Mouse (Mus musculus): ENCODE results near the gene Zfp82. TPM values are rescaled to one million over a fixed set of nuclear protein-coding genes. Genes with fewer than 3 reads are reported as not detected.

The Zfp82 gene
- polyA plus RNA-seq, 1 experiment from 2014 or later, result 8.2 TPM

DNA sequence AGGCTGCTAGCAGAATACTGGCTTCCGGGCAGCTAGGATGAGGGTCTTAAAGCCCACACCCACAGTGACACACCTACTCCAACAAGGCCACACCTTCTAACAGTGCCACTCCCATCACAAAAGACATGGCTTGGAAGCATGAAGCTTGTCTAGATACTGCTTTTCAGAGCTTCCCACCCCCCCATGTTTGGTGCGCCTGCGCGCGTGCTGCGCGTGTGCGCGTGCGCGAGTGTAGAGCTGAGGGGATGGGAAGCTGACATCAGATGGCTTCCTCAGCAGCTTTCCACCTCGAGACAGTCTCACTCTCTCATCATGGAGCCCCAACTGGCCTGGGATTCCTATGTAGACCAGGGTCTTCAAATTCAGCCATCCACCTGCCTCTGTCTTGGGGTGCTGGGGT, 38.4 kb downstream of the Zfp82 start:
- no peak overlapping the region for H3K9ac ChIP-seq
- WGBS, result 92% methylated on average over 12 of the region's 12 CpGs
- no peak for ATAC-seq (ENCODE audit: insufficient number of reproducible peaks, low FRiP score, low TSS enrichment, low read depth)
- no peak overlapping the region for H3K4me2 ChIP-seq
- H3K27ac ChIP-seq, result no peak overlapping the region
- H3K9me3 ChIP-seq, result no peaks in the 10 kb centered on the region
- no peaks in the 10 kb centered on the region for H3K4me1 ChIP-seq
- no peaks in the 10 kb centered on the region for H3K27me3 ChIP-seq
- H3K36me3 ChIP-seq, result peaks cover 26% of the 10 kb centered on the region
- H3K4me3 ChIP-seq, result no peak overlapping the region

DNA sequence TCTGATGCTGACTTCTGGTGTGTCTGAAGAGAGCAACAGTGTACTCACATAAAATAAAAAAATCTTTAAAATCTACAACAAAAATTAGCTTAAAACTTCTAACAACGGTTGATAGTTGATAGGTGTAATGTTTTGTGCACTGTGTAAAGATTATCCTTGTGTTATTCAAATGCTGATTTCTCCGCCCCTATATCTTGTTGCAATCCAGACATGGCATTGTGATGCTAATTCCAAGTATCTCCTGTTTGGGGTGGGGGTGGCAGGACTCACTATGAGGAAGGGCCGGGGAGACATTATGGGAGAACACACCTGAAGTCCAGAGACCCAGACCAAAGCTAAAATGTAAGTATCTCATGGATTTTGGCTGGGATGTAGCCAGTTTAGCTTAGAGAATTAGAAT, 41.3 kb downstream of the Zfp82 start:
- ATAC-seq (ENCODE audit: insufficient number of reproducible peaks, low FRiP score, low TSS enrichment, low read depth), result no peak
- 83% methylated on average over 3 of the region's 3 CpGs for WGBS
- H3K36me3 ChIP-seq, result peaks cover 15% of the 10 kb centered on the region
- no peak overlapping the region for H3K4me3 ChIP-seq
- H3K4me1 ChIP-seq, result no peaks in the 10 kb centered on the region
- H3K27me3 ChIP-seq, result no peaks in the 10 kb centered on the region
- H3K9ac ChIP-seq, result no peak overlapping the region
- no peak overlapping the region for H3K27ac ChIP-seq
- no peak overlapping the region for H3K4me2 ChIP-seq
- no peaks in the 10 kb centered on the region for H3K9me3 ChIP-seq

DNA sequence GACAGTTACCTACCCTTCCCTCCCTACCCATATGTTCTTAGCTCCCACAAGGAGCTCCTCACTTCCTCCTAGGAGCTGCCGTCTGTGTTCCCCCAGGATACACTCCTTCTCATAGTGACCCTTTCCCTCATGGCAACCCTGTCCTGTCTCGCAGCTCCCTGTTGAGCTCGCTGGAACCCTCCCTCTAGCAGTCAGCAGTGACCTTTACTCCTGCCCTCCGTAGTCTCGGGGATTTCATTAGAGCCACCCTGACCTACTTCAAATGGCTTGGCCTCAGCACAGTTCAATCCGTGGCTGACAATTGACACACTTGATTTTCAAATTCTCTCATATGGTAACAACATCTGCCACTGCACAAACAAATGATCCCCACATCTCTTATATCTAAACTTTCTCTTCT, 42.0 kb downstream of the Zfp82 start:
- Histone ChIP-seq H3K27ac (no peak overlapping the region), H3K4me1 (no peaks in the 10 kb centered on the region), H3K9me3 (no peaks in the 10 kb centered on the region), H3K4me2 (no peak overlapping the region), H3K36me3 (peaks cover 18% of the 10 kb centered on the region), H3K27me3 (no peaks in the 10 kb centered on the region), H3K9ac (no peak overlapping the region), H3K4me3 (no peak overlapping the region)
- 23% methylated on average over 6 of the region's 6 CpGs for WGBS
- ATAC-seq (ENCODE audit: insufficient number of reproducible peaks, low FRiP score, low TSS enrichment, low read depth), result no peak

DNA sequence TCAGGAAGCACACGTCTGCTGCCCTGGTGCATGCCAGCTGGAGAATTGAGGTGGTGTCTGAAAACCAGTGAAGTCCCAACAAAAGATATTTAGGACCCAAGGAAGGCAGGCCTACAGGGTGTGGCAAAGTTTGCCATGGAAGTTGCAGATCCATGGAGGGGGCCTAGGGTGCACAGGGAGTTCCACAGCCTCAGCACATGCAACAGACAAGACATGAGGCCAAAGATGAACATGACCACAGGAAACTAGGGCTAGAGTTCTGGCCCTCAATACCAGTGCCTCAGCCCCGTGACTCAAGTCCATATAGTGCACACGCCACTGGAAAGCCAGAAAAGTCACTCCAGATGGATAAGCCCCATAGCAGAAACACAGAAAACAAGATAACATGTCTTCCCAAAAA, 44.1 kb downstream of the Zfp82 start:
- ATAC-seq (ENCODE audit: insufficient number of reproducible peaks, low FRiP score, low TSS enrichment, low read depth), result no peak
- 92% methylated on average over 3 of the region's 3 CpGs for WGBS
- H3K27me3 ChIP-seq, result no peaks in the 10 kb centered on the region
- no peak overlapping the region for H3K4me2 ChIP-seq
- no peak overlapping the region for H3K4me3 ChIP-seq
- H3K9me3 ChIP-seq, result no peaks in the 10 kb centered on the region
- H3K27ac ChIP-seq, result no peak overlapping the region
- peaks cover 36% of the 10 kb centered on the region for H3K36me3 ChIP-seq
- H3K9ac ChIP-seq, result no peak overlapping the region
- H3K4me1 ChIP-seq, result no peaks in the 10 kb centered on the region

DNA sequence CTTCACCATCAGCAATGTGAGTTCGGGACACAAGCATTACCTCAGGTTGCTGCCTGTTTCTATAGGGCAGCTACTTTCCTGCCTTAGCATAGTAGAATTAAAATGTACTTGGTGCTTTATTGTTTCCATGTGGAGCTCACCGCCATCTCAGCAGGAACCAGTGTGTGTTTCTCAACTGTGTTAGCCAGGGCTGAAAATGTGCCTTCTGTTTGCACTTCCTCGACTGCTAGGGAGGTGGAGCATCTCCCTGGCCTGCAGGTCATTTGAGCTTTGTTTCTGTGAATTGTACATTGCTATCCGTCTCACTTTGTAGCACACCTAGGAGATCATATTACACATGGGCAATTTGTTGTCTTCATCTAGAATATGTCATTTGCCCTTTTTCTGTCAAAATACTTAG, 45.4 kb downstream of the Zfp82 start:
- Histone ChIP-seq H3K4me1 (no peaks in the 10 kb centered on the region), H3K27ac (no peak overlapping the region), H3K27me3 (no peaks in the 10 kb centered on the region), H3K9ac (no peak overlapping the region), H3K9me3 (no peaks in the 10 kb centered on the region), H3K4me3 (no peak overlapping the region), H3K36me3 (peaks cover 49% of the 10 kb centered on the region), H3K4me2 (no peak overlapping the region)
- ATAC-seq (ENCODE audit: insufficient number of reproducible peaks, low FRiP score, low TSS enrichment, low read depth), result no peak
- 32% methylated on average over 4 of the region's 4 CpGs for WGBS

DNA sequence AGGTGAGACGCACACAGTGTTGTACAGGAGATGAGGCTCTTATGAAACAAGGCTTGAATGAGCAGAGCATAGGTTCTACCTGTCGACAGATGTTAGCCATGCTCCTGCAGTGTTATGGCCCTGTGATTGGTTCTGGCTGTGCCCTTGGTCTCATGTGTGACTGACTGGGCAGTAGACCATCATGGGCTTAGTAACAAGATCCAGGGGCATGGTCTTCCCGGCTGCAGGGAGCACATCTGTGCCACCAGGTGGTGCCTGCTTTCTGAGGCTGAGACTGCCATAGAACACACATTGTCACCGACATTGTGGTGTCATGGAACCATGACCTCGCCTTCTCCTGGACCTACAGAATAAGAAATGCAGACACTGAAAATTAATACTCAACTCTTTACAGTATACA, 47.3 kb downstream of the Zfp82 start:
- no peak overlapping the region for H3K27ac ChIP-seq
- H3K27me3 ChIP-seq, result no peaks in the 10 kb centered on the region
- WGBS, result 75% methylated on average over 5 of the region's 5 CpGs
- H3K36me3 ChIP-seq, result peaks cover 67% of the 10 kb centered on the region
- H3K4me3 ChIP-seq, result no peak overlapping the region
- H3K9ac ChIP-seq, result no peak overlapping the region
- H3K4me1 ChIP-seq, result no peaks in the 10 kb centered on the region
- no peak for ATAC-seq (ENCODE audit: insufficient number of reproducible peaks, low FRiP score, low TSS enrichment, low read depth)
- no peaks in the 10 kb centered on the region for H3K9me3 ChIP-seq
- no peak overlapping the region for H3K4me2 ChIP-seq

DNA sequence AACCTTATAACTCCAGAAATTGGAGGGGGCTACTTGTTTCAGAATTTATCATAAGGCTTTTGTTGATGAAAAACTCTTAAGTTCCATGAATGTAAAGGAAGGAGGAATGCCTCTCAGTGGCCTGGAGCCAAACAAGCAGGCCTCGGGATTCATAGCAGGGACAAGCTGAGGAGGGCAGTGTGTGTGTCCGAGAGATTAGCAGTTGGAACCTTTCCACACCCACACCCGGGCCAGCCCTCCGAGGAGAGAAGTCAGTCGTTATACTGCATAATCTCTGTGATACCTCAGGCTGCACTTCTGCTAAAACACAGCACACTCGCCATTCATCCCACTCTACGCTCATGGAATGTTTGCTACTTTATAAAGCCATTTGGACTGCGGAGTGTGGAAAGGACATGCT, 48.9 kb downstream of the Zfp82 start:
- H3K27me3 ChIP-seq, result no peaks in the 10 kb centered on the region
- H3K9me3 ChIP-seq, result no peaks in the 10 kb centered on the region
- 78% methylated on average over 8 of the region's 8 CpGs for WGBS
- no peak overlapping the region for H3K27ac ChIP-seq
- peaks cover 79% of the 10 kb centered on the region for H3K36me3 ChIP-seq
- no peak overlapping the region for H3K9ac ChIP-seq
- no peak overlapping the region for H3K4me2 ChIP-seq
- H3K4me1 ChIP-seq, result no peaks in the 10 kb centered on the region
- no peak overlapping the region for H3K4me3 ChIP-seq
- ATAC-seq (ENCODE audit: insufficient number of reproducible peaks, low FRiP score, low TSS enrichment, low read depth), result no peak

DNA sequence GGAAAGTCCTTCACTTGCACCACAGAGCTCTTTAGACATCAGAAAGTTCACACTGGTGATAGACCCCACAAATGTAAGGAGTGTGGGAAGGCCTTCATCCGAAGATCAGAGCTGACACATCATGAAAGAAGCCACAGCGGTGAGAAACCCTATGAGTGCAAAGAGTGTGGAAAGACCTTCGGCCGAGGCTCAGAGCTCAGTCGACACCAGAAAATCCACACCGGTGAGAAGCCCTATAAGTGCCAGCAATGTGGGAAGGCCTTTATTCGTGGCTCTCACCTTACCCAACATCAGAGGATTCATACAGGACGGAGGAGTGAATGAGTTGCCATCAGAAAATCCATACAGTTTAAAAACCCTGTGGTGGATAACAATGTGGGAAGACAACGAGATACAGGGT, 49.4 kb downstream of the Zfp82 start:
- Histone ChIP-seq H3K27me3 (no peaks in the 10 kb centered on the region), H3K27ac (no peak overlapping the region), H3K9me3 (no peaks in the 10 kb centered on the region), H3K4me1 (no peaks in the 10 kb centered on the region), H3K36me3 (peaks cover 84% of the 10 kb centered on the region), H3K9ac (no peak overlapping the region), H3K4me3 (no peak overlapping the region), H3K4me2 (no peak overlapping the region)
- 91% methylated on average over 9 of the region's 9 CpGs for WGBS
- ATAC-seq (ENCODE audit: insufficient number of reproducible peaks, low FRiP score, low TSS enrichment, low read depth), result no peak

DNA sequence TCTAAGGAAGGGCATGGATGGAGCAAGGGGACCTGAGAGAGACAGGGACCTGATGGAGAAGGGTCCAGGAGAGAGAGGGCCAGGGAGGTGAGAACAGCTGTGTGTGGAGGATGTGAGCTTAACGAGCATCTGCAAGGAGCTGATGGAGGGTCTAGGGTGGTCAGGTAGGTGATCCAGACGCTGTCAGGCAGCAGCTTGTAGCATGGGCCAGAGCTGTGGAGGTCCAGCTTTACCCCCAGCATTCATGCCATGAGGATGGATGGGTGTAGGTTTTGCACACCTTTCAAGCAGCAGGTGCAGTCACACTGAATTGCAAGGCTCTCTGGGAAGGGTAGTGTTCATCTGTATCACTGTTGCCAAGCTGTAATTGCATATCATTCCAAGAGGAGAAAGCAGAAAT, 53.2 kb downstream of the Zfp82 start:
- peaks cover 89% of the 10 kb centered on the region for H3K36me3 ChIP-seq
- H3K27ac ChIP-seq, result no peak overlapping the region
- H3K27me3 ChIP-seq, result no peaks in the 10 kb centered on the region
- WGBS, result 85% methylated on average over 2 of the region's 2 CpGs
- ATAC-seq (ENCODE audit: insufficient number of reproducible peaks, low FRiP score, low TSS enrichment, low read depth), result no peak
- no peaks in the 10 kb centered on the region for H3K9me3 ChIP-seq
- H3K4me3 ChIP-seq, result no peak overlapping the region
- H3K4me1 ChIP-seq, result no peaks in the 10 kb centered on the region
- no peak overlapping the region for H3K9ac ChIP-seq
- no peak overlapping the region for H3K4me2 ChIP-seq

DNA sequence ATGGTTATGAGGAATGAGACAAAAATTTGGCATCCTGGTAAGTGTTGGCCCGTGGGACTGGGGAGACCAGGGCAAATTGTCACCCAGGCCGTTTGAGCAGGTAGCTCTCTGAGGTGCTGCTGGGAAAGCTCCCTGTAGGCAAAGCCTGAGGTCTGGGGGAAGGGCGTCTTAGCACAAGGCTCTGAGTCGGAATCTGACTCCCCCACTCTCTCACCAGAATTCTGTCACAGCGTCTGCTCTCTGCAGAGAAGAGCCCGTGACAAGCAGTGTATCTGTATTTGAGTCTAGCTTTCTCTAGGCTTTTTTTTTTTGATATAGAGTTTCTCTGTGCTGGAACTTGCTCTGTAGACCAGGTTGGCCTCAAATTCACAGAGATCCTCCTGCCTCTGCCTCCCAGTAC, 55.5 kb downstream of the Zfp82 start:
- Histone ChIP-seq H3K4me2 (no peak overlapping the region), H3K36me3 (peaks cover 83% of the 10 kb centered on the region), H3K4me1 (no peaks in the 10 kb centered on the region), H3K9me3 (no peaks in the 10 kb centered on the region), H3K4me3 (no peak overlapping the region), H3K27ac (no peak overlapping the region), H3K27me3 (no peaks in the 10 kb centered on the region), H3K9ac (no peak overlapping the region)
- WGBS, result 91% methylated on average over 6 of the region's 6 CpGs
- ATAC-seq (ENCODE audit: insufficient number of reproducible peaks, low FRiP score, low TSS enrichment, low read depth), result no peak

DNA sequence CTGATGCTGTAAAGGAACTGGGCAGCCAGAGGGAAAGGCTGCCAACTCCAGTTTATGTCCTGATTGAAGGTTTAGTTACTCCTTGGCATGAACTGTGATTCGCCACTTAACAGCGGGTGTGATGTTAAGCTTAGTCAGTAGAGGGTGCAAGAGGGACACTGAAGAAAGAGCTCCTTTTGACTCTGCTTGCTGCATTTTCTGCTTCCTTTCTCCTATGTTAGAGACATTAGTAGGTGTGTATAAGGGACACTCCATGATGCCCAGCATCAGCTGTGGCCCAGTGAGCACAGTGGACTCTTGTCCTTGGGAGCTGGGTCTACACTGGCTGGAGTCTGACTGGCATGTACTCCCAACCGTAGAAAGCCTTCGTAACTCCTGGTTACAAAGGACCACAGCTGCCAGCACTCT, 59.7 kb downstream of the Zfp82 start:
- peak; percentile 16; the same call in 1 of the 2 replicates for ATAC-seq (ENCODE audit: insufficient number of reproducible peaks, low FRiP score, low TSS enrichment, low read depth)
- peaks cover 59% of the 10 kb centered on the region for H3K36me3 ChIP-seq

DNA sequence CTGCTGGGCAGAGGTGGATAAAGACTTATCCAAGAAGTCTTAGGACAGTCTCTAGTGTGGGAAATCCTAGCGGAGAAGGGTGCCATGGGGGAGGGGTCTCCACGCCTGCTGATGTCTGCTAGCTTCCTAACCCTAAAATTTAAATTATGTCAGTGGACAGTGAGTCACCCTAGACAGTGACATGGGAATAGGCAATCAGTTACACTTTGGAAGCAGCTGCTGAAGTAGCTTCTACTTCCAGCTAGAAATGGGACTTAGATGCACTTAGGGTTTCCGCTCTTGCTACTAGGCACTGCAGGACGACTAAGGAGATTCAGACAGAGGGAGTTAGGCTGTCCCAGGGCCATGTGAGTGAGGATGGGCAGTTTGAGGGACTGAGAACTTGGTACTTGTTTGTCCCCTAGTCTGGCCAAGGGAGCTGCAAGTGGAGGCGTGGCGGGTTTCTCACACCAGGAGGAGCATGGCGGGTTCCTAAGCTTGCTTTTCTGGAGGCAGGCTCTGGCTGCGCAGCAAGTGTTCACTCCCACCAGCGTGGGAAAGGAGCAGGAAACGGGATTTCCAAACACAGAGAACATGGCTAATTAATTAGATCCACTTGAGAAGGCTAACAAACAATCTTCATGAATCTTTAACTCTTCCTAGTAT, 62.0 kb downstream of the Zfp82 start:
- no peak overlapping the region for H3K9ac ChIP-seq
- peaks cover 53% of the 10 kb centered on the region for H3K36me3 ChIP-seq
- peak overlapping the region; percentile 72 for H3K27ac ChIP-seq
- no peaks in the 10 kb centered on the region for H3K27me3 ChIP-seq
- peaks cover 5% of the 10 kb centered on the region; the same call in 1 of the 2 replicates for H3K4me1 ChIP-seq
- ATAC-seq (ENCODE audit: insufficient number of reproducible peaks, low FRiP score, low TSS enrichment, low read depth), result no peak
- no peak overlapping the region for H3K4me2 ChIP-seq
- no peaks in the 10 kb centered on the region for H3K9me3 ChIP-seq
- no peak overlapping the region for H3K4me3 ChIP-seq
- 56% methylated on average over 10 of the region's 10 CpGs for WGBS

More for the DNA sequence above, 59.7 kb downstream of the Zfp82 start:
- no peak overlapping the region for H3K9ac ChIP-seq
- no peak overlapping the region for H3K27ac ChIP-seq
- H3K4me2 ChIP-seq, result no peak overlapping the region
- H3K4me3 ChIP-seq, result no peak overlapping the region
- WGBS, result 73% methylated on average over 4 of the region's 4 CpGs
- no peaks in the 10 kb centered on the region for H3K9me3 ChIP-seq
- peaks cover 4% of the 10 kb centered on the region; the same call in 1 of the 2 replicates for H3K4me1 ChIP-seq
- no peaks in the 10 kb centered on the region for H3K27me3 ChIP-seq
